Mouse (Mus musculus) lung, postnatal 0 days (tissue): Measurements from ENCODE around the gene Dcst1.

Source experiments
- CTCF ChIP-seq: IDR thresholded peaks from 2 replicates; pipeline ENCODE4 v1.5.1; 2016; ENCODE audit warnings: antibody characterized with exemption, mild to moderate bottlenecking
- EP300 ChIP-seq: IDR thresholded peaks from 2 replicates; pipeline ENCODE4 v1.6.1; 2016; ENCODE audit warnings: antibody characterized with exemption, mild to moderate bottlenecking, control low read depth

GRCm38 (mm10) chr3:89386438-89387420, 21.7 kb upstream of the Dcst1 start:
- no peak for TF ChIP-seq CTCF
- TF ChIP-seq EP300 = no peak
